Mouse (Mus musculus) liver, adult (tissue): ENCODE results near the gene Cubn.

Experiments used
- GATA4 ChIP-seq: IDR thresholded peaks from 2 replicates; pipeline ENCODE4 v1.6.1; 2014; ENCODE audit warnings: mild to moderate bottlenecking, low read length; ENCODE audit not compliant: insufficient replicate concordance

The Cubn gene

DNA sequence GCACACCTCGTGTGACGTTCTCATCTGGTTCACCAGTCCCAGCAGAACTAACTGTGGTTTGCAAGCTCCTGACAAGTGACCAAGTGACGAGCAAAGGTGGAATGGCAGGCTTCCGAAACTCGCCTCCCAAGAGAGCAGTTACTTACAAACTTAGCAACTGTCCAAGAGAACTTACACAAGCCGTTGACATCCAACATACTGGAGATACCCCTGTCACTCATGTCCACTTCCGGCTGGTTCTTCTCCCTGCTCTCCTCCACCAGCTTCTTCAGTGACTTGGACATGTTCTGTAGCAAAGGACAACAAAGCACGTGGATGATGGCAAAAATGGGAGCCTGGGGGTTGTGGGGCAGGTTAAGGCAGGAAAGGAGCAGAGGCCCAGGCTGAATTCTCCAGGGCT is 220.9 kb downstream of the Cubn start:
- TF ChIP-seq GATA4: no peak

DNA sequence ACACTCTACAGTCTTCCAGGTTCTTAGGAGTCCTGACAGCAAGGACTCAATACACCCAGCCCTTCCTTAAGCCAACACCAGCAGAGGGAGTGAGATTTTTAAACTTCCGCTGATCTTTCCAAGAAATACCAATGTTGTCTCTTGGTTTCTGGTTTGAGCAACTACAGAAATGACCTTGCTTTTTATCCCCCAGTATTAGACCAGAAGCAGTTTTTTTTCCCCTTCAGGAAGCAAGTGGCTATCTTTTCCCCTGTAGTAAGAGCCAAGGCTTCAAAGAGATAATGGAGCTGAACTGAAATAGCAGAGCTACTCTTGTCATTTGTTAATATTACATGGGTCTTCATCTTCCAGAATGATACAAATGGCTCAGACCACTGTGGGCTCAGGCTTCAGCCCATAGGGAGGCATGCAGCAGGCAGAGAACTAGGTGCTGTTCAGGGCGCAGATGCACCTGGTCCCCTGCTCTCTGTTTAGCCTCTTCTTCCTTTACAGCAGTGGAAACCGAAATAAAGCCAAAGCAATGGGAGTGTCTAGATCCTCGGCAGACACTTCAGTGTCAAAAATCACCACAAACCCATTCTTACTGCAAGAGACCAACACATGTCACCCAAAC is 222.8 kb downstream of the Cubn start:
- TF ChIP-seq GATA4: no peak

DNA sequence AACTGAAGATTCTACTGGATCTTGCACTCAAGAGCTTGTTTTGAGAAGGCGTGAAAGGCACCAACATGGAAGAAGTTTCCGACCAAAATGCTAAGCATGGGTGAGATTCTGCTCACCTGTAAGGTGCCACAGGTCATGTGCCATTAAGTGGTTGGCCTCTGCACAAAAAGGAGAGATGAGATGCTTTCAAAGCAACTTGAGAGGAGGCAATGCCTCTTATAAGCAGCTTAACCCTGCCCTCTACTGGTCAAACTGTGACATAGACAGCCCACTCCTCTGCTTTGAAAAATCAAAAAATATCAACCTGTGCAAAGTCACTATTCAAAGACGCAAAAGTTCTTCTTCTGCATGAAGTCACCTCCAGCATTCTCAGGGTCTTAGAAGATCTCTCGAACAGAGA is 226.7 kb downstream of the Cubn start:
- no peak for TF ChIP-seq GATA4

DNA sequence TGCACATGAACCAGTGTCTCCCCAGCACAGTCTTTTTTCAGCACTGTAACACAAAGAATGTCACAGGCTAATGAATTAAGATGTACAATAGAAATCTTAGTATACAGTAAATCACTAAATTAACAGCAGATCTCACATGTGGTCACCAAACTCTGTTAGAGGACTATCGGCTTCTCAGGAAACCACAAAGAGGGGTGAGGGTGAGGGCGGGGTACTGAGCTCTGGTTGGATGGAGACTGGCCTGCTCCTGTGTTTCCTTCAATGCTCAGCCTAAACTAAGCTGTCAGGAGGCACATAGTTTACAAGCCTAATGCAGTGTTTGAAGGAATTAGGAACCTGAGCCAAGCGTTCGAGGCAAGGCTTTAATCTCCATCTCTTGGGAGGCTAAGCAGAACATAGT is 228.5 kb downstream of the Cubn start:
- no peak for TF ChIP-seq GATA4

DNA sequence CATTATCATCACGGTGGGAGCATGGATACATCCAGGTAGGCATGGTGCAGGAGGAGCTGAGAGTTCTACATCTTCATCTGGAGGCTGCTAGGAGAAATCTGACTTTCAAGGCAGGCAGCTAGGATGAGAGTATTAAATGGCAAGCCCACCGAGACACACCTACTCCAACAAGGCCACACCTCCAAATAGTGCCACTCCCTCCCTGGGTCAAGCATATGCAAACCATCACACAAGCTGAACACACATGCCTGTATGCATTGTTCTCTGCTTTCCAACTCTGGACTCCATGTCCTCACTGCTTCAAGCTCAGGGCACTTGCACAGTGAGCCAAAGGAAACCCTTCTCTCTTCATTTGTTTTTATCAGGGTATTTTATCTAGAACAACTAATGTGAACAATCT is 233.0 kb downstream of the Cubn start:
- no peak for TF ChIP-seq GATA4

DNA sequence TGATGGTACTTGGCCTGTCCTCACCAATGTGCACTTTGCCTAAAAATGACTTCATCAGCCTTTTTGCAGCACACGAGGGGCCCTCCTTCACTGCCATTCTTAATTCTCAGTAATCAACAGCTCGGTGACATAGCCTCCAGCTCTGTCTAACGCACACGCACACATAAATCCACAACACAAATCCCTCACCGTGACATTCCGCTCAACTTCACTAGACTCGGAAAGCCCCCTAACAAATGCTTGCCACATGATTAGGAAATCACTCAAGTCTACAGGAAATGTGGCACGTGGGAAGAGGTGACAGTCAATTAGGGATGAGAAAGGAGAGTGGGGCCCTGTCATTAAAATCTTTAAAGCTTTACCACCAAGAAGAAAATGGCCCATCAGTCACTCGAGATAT is 250.9 kb downstream of the Cubn start:
- no peak for TF ChIP-seq GATA4

DNA sequence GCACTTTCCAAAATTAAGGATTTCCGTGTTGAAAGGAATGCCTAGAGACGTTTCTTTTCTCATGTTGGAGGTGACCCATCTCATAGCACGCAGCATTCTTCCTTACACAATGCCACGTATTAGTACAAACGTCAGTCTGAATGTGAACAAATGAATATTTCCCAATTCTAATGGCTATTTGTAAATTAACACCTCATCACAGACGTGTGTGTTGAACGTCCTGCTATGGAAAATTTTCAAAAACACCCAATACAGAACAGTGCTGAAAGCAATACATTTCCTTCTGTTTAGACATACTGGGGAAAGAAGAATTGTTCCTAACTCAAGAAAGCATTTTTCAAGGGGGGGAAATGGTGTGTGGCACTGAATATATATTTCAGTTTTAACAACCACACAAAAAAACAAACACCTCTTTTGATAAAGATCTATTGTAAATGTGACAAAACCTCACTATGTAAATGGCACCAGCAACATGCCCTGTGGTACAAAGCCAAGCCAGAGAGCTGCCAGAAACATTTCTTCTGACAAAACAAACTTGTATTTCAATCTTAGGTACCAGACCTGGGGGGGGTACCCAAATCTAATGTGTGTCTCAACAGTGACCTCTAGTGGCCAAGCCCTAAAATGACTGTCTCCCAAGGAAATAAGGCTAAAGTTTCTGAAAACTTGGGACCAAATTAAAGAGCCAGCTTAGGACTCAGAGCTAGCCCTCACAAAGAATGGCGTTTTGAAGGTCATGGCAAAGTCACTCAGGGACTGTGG is 254.3 kb downstream of the Cubn start:
- no peak for TF ChIP-seq GATA4

DNA sequence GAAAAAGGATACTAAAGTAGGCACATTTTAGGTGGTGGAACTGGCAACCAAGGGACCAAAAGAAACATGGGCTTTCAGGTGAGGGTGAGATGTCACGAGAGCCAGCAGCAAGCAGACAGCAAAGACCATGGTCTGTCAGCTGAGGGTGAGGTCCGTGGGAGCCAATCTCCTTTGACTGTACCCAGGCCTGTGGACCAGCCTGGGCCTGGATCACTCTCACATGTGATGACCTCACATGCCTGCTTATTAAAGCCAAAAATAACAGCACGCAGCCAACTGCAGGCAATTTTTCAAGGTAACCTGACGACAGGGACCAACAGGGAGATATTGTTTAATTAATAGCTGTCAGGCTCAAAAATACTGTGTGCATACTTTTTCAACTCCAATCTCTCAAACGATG is 255.9 kb downstream of the Cubn start:
- TF ChIP-seq GATA4: no peak

DNA sequence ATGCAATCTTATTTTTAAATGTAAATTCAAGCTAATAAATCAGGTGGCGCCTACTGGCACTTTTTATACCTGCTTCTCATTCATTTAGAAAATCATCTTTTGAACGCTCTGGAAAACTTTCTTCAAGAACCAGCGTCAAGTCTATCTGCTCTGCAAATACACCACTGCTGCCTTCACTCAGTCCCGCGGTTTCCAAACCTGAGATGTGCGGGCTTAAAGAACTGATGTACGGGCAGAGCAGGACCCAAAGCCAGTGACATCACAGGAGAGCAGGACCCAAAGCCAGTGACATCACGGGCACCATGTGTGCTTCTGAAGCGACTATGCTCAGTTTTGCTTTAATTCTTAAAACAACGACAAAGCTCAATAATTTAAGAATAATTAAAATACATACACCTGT is 256.8 kb downstream of the Cubn start:
- TF ChIP-seq GATA4: no peak

DNA sequence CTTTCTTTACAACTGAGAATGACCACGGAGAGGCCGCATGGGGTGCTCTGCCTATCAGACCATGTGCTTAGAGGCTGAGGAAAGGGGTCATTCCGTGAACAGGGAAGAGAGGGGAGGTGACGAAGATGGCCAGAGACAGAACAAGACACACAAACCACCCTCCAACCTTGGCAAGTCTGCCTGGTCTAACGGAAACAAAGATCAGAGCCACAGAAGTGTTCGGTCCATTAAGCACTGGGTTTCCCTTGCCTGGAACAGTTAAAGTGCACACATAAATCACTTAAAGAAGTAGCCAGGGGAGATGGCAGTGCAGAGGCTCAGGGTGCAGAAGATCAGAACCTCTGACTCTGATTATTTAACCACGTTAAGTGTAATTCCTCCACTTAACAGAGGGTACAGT is 257.7 kb downstream of the Cubn start:
- TF ChIP-seq GATA4: no peak

DNA sequence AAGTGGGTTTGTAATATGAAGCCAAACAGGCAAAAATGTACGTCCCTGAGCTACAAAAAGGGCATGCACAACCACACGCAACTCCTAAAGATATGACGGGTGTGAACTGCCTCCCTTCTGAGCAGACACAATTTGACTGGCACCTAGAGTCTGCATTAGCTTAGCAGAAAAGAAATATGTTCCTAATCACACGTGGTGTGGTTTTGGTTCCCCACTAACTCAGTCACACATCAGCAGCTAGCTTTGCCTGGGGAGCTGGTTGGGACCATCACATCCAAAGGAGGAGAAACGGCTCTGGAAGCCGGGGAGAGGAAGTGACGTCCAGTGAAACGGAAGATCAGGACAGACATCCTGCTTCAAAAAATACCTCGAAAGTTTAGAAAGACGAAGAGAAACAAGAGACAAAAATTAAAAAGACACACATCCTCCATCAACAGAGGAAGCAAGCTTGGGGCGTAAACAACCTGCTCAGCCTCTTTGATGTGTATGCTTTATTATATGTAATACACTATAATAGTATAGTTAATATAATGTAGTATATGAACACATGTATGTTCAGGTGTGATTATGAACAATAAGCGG is 258.3 kb downstream of the Cubn start:
- TF ChIP-seq GATA4: no peak

DNA sequence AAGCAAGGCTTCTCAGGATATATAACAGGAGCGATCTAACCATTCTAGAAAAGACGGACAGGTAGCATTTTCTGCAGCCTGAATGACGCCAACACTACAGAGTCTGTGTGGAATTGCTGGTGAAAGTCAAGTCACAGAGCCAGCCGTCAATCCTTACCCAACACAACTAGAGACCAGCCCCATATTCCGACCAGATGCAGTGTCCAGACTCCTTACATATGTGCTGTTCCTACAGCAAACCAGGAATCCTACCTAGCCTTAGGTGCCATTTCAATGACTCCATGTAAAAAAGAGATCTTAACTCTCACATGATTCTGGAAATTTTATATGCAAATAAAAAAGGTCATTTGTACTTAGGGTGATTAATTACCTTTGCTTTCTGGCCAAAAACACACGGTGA is 259.3 kb downstream of the Cubn start:
- TF ChIP-seq GATA4: no peak

DNA sequence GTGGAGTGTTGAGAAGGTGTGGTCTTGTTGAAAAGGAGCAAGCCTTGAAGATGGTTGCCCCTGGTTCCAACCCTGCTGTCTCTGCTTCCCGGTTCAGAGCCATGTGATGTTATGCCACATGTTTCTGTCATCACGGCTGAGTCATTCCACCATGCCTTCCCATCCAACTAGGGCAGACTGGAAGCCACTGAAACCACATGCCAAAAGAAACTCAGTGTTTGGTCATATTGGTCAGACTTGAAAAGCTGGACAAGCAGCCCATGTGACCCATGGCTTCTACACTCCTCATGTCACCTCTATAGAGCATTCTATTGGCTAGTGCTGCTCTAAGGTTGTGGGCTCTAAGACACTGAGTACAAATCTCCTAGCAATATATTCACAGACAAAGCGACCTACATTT is 261.9 kb downstream of the Cubn start:
- TF ChIP-seq GATA4: no peak
